Mouse (Mus musculus) intestine, postnatal 0 days (tissue): Measurements from ENCODE around the gene Gpr171. TPM values are rescaled to one million over a fixed set of nuclear protein-coding genes. Genes with fewer than 3 reads are reported as not detected.
"Not testable (repeated sequence)": the region's sequence is repeated elsewhere in the genome, so short reads cannot be mapped to it uniquely, and the experiment has no call there.

ENCODE experiments used
- ATAC-seq: fragments of 200-750 bp; cut with Nextera tagmentation; 2 replicates; pipeline ENCODE4 v1.8.0; 2017; ENCODE audit warnings: mild to moderate bottlenecking, moderate TSS enrichment, moderate library complexity
- H3K27ac ChIP-seq: fragments of 300-500 bp; sonication (generic); 2 replicates; pipeline ENCODE4 v1.5.1; 2014; ENCODE audit warnings: mild to moderate bottlenecking, low read depth, low read length, moderate library complexity
- H3K27me3 ChIP-seq: fragments of 300-500 bp; sonication (generic); replicated peaks from 2 replicates; pipeline ENCODE4 v1.6.1; 2014; ENCODE audit warnings: low read length, mixed read lengths; ENCODE audit not compliant: control insufficient read depth, insufficient read depth
- H3K36me3 ChIP-seq: fragments of 300-500 bp; sonication (generic); 2 replicates; pipeline ENCODE4 v1.6.1; 2014; ENCODE audit warnings: mild to moderate bottlenecking, moderate library complexity; ENCODE audit not compliant: control insufficient read depth, insufficient read depth
- H3K4me1 ChIP-seq: fragments of 300-500 bp; sonication (generic); replicated peaks from 2 replicates; pipeline ENCODE4 v1.6.1; 2014; ENCODE audit warnings: antibody characterized with exemption, low read length, mixed read lengths; ENCODE audit not compliant: control insufficient read depth, insufficient read depth
- H3K4me2 ChIP-seq: fragments of 300-500 bp; sonication (generic); replicated peaks from 2 replicates; pipeline ENCODE4 v1.6.1; 2014; ENCODE audit warnings: low read depth, mild to moderate bottlenecking, moderate library complexity
- H3K4me3 ChIP-seq: fragments of 300-500 bp; sonication (generic); 2 replicates; pipeline ENCODE4 v1.5.1; 2014; ENCODE audit warnings: low read depth, low read length
- H3K9ac ChIP-seq: fragments of 300-500 bp; sonication (generic); 2 replicates; pipeline ENCODE4 v1.6.1; 2014; ENCODE audit warnings: mild to moderate bottlenecking, low read depth, low read length
- H3K9me3 ChIP-seq: fragments of 300-500 bp; sonication (generic); 2 replicates; pipeline ENCODE4 v1.6.1; 2016; ENCODE audit warnings: mixed run types; ENCODE audit not compliant: control insufficient read depth
- CTCF ChIP-seq: sonication (generic); IDR thresholded peaks from 2 replicates; pipeline ENCODE4 v1.5.1; 2016; ENCODE audit warnings: low read depth, mild to moderate bottlenecking, control low read depth, antibody characterized with exemption, moderate library complexity
- WGBS: fragments of 180-500 bp; shearing (Covaris S2); extraction: QIAGEN DNeasy Blood & Tissue Kit; methylation state at CpG from one replicate; pipeline ENCODE4 v1.1.7; 2014; 5-methylcytosine and 5-hydroxymethylcytosine counted together
- polyA plus RNA-seq: library from polyadenylated mRNA; unstranded; fragments of >200 nt; fragmentation: Nextera tagmentation; extraction: Ambion mirVana; gene quantifications from 2 replicates; pipeline ENCODE4 v1.2.1, GENCODE M21; 2015

Gpr171 gene
- polyA plus RNA-seq: 0.51 and 0.57 TPM in 2 replicates

DNA sequence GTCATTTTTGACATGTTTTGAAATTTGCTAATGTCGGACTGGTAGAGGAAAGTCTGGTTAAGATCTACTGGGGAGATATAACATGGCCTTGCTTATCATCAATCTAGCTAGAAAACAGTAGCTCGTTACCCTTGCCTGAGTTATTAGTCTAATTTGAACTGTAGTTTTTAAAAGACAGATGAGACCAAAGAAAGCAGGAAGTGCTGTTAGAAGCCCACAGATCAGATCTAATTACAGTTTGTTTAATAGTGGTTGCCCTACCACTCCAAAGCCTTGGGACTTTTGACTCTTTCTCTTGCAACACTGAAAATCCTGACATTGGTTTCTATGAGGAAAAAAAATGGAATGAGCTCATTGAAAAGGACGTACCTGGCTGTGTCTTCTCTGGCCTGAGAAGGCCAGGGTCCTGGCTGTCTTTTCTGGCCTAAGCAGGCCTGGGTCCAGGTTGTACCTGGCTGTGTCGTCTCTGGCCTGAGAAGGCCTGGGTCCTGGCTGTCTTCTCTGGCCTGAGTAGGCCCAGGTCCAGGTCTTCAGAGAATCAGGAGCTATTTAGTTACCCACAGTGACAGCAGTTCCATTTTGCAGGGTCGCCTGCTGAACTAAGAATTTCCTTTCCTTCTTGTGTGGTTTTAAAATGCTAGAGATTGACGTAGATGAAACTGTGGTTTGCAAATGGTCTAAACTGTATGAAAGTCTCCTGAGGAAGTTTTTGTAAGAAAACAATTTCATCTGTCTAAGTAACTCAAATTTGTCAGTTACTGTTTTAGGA, at the start of gene Gpr171:
Gpr171 (minus strand) TSS at position 604 of the 769 bp plus-strand sequence.
- ATAC-seq: no peak
- Histone ChIP-seq H3K9ac (no peak within 1 kb of the TSS), H3K4me1 (no peaks in the 10 kb centered on the region), H3K27me3 (no peaks in the 10 kb centered on the region), H3K4me3 (no peak within 1 kb of the TSS), H3K36me3 (no peaks in the 10 kb centered on the region), H3K9me3 (no peaks in the 10 kb centered on the region), H3K4me2 (no peak within 1 kb of the TSS), H3K27ac (no peak within 1 kb of the TSS)
- TF ChIP-seq CTCF: no peak
- 71% methylated on average over 6 of the region's 6 CpGs for WGBS

DNA sequence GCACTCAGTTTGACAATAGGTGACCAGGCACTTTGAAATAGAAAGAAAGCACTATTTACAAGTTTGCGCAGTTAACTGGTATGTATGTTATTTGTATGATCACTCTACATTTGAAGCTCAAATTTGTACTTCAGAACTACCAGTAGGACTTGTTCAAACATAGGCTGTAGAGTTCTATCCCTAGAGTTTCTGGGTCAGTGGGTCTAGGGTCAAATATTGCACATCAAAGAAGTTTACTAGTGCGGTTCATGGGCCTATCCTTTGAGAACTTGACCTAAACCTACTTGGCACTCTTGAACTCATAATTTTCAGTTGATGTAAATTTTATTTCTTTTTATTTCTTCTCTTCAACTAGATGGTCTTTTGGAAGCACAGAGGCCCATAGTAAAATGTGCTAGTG, 49.0 kb upstream of the Gpr171 start:
- Histone ChIP-seq H3K9me3 (no peaks in the 10 kb centered on the region), H3K4me3 (no peak overlapping the region), H3K36me3 (no peaks in the 10 kb centered on the region), H3K27me3 (no peaks in the 10 kb centered on the region), H3K4me2 (no peak overlapping the region), H3K9ac (no peak overlapping the region), H3K4me1 (no peaks in the 10 kb centered on the region), H3K27ac (no peak overlapping the region)
- ATAC-seq: no peak
- WGBS: 97% methylated on average over 2 of the region's 2 CpGs
- TF ChIP-seq CTCF: no peak

DNA sequence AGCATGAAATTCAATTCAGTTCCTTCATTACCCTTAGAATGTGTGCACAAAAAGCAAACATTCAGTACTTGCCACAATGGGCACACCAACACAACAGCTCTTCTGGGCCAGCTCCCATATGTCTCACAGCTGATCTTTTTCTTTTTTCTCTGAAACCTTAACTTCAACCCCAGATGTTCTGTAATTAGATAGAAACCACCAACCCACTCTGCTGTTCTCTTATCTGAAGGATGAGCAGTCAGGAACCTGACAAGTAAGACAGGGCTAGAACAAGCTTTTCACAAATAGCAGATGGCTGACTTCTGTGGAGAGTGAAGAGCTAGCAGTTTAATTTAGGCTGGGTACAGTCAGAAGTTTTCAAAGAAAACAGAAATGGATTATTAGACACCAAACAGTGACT, 48.0 kb upstream of the Gpr171 start:
- Histone ChIP-seq H3K27me3 (no peaks in the 10 kb centered on the region), H3K9ac (no peak overlapping the region), H3K9me3 (no peaks in the 10 kb centered on the region), H3K36me3 (no peaks in the 10 kb centered on the region), H3K4me3 (no peak overlapping the region), H3K4me2 (no peak overlapping the region), H3K27ac (no peak overlapping the region), H3K4me1 (no peaks in the 10 kb centered on the region)
- no peak for ATAC-seq
- TF ChIP-seq CTCF: no peak

DNA sequence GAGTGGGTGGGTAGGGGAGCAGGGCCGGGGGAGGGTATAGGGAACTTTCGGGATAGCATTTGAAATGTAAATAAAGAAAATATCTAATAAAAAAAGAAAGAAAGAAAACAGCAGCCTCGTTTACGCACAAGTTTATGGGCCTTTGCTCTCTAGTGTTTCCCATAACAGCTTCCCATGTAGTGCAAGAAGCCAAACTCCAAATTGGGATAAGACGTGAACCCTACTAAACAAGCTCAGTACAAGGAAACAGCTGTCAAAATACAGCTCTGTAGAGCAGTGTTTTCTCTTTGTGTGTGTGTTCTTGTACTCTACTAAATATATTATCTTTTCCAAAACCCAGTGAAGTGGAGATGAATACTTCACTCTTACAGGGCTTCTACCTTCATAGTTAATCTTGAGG, 43.6 kb upstream of the Gpr171 start:
- ATAC-seq: no peak
- WGBS: 67% methylated on average over 5 of the region's 5 CpGs
- Histone ChIP-seq H3K4me1 (no peaks in the 10 kb centered on the region), H3K27ac (no peak overlapping the region), H3K9ac (no peak overlapping the region), H3K36me3 (no peaks in the 10 kb centered on the region), H3K4me3 (no peak overlapping the region), H3K9me3 (no peaks in the 10 kb centered on the region), H3K27me3 (no peaks in the 10 kb centered on the region), H3K4me2 (no peak overlapping the region)
- no peak for TF ChIP-seq CTCF

DNA sequence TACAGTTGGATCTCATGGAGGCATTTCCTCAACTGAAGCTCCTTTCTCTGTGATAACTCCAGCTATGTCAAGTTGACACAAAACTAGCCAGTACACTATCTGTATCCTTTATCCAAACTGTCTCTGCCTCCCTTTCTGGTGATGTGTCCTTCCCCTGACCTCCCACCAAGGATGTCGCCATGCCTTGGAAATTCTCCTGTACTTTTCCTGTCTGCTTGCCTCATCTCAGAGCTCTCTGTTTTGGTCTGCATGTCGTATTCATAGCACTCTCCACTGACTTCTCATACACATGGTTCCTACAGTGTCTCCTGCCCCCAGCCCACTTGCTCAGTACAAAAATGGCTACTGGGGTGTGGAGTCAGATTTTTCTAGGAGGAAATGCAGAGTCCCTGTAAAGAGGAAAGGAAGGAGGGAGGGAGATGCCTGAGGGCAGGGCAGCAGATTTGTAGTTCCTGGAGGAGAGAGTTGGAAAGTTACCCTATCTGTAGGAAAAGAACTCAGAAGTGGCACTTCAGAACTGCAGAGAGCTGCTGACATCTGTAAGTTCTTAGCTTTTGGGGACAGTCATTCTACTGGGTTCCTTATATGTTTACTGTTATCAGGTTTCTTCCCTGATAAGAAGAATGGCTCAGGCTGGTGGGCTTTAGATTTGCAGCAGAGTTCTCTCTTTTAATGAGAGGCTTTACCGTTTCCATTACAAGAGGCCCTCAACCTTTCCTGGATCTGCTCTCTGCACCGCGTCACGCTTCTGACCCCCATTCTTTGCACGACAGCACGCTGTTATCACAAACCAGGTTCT, 40.1 kb upstream of the Gpr171 start:
- no peaks in the 10 kb centered on the region for H3K36me3 ChIP-seq
- 76% methylated on average over 8 of the region's 8 CpGs for WGBS
- no peak for TF ChIP-seq CTCF
- H3K27ac ChIP-seq: no peak overlapping the region
- no peak for ATAC-seq
- H3K4me3 ChIP-seq: no peak overlapping the region
- no peaks in the 10 kb centered on the region for H3K4me1 ChIP-seq
- no peak overlapping the region for H3K4me2 ChIP-seq
- H3K27me3 ChIP-seq: no peaks in the 10 kb centered on the region
- no peak overlapping the region for H3K9ac ChIP-seq
- no peaks in the 10 kb centered on the region for H3K9me3 ChIP-seq

DNA sequence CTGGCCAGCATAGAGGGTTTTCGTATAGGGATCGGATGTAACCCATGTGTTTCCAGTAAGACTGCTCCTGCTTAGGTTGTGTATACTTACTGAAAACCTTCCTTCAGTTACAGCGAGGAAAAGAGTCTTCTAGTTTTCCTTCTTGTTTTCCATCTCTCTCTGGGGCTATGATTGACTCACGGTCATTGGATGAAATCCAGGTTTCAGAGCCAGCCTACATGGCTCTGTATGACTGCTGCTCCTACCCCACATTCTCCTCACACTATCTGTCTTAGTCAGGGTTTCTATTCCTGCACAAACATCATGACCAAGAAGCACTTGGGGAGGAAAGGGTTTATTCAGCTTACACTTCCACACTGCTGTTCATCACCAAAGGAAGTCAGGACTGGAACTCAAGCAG, 39.3 kb upstream of the Gpr171 start:
- not testable (repeated sequence) for H3K4me1 ChIP-seq, H3K9me3 ChIP-seq, H3K36me3 ChIP-seq, H3K9ac ChIP-seq, H3K27me3 ChIP-seq, H3K27ac ChIP-seq, H3K4me2 ChIP-seq, ATAC-seq, H3K4me3 ChIP-seq
- WGBS: 89% methylated on average over 4 of the region's 4 CpGs
